Mouse (Mus musculus) heart, embryonic 13.5 days (tissue): ENCODE results near the gene Lgi4. TPM values are rescaled to one million over a fixed set of nuclear protein-coding genes. Genes with fewer than 3 reads are reported as not detected.

ENCODE experiments used
- ATAC-seq: fragments of 200-750 bp; cut with Nextera tagmentation; 2 replicates; pipeline ENCODE4 v1.8.0; 2017; ENCODE audit warnings: moderate TSS enrichment; ENCODE audit not compliant: insufficient number of reproducible peaks, low FRiP score, low TSS enrichment; ENCODE audit errors: extremely low read depth
- H3K27ac ChIP-seq: fragments of 300-500 bp; sonication (generic); replicated peaks from 2 replicates; pipeline ENCODE4 v1.5.1; 2015; ENCODE audit warnings: moderate library complexity, mild to moderate bottlenecking, inconsistent platforms
- H3K27me3 ChIP-seq: fragments of 300-500 bp; sonication (generic); replicated peaks from 2 replicates; pipeline ENCODE4 v1.6.1; 2015; ENCODE audit warnings: mild to moderate bottlenecking, inconsistent platforms
- H3K36me3 ChIP-seq: fragments of 300-500 bp; sonication (generic); 2 replicates; pipeline ENCODE4 v1.6.1; 2015; ENCODE audit warnings: mild to moderate bottlenecking, inconsistent platforms
- H3K4me1 ChIP-seq: fragments of 300-500 bp; sonication (generic); 2 replicates; pipeline ENCODE4 v1.6.1; 2015; ENCODE audit warnings: inconsistent platforms
- H3K4me2 ChIP-seq: fragments of 300-500 bp; sonication (generic); 2 replicates; pipeline ENCODE4 v1.6.1; 2015; ENCODE audit warnings: inconsistent platforms, mild to moderate bottlenecking, moderate library complexity
- H3K4me3 ChIP-seq: fragments of 300-500 bp; sonication (generic); 2 replicates; pipeline ENCODE4 v1.5.1; 2015; ENCODE audit warnings: moderate library complexity, mild to moderate bottlenecking, inconsistent platforms
- H3K9ac ChIP-seq: fragments of 300-500 bp; sonication (generic); 2 replicates; pipeline ENCODE4 v1.6.1; 2015; ENCODE audit warnings: inconsistent platforms, mild to moderate bottlenecking, moderate library complexity
- H3K9me3 ChIP-seq: fragments of 300-500 bp; sonication (generic); 2 replicates; pipeline ENCODE4 v1.6.1; 2016; ENCODE audit warnings: inconsistent platforms
- WGBS: fragments of 180-500 bp; shearing (Covaris S2); methylation state at CpG from one replicate; pipeline ENCODE4 v1.1.7; 2015; ENCODE audit warnings: mixed read lengths; 5-methylcytosine and 5-hydroxymethylcytosine counted together
- microRNA-seq: library from miRNA; unstranded; fragments of <30 nt; microRNA quantifications from one replicate; pipeline ENCODE4, GENCODE M21; 2016
- polyA plus RNA-seq: library from polyadenylated mRNA; unstranded; fragments of >200 nt; fragmentation: Nextera tagmentation; extraction: Ambion mirVana; gene quantifications from 2 replicates; pipeline ENCODE4 v1.2.1, GENCODE M21; 2015

Gene Lgi4
- polyA plus RNA-seq, 1 experiment from 2014 or later = 0.21 TPM

DNA sequence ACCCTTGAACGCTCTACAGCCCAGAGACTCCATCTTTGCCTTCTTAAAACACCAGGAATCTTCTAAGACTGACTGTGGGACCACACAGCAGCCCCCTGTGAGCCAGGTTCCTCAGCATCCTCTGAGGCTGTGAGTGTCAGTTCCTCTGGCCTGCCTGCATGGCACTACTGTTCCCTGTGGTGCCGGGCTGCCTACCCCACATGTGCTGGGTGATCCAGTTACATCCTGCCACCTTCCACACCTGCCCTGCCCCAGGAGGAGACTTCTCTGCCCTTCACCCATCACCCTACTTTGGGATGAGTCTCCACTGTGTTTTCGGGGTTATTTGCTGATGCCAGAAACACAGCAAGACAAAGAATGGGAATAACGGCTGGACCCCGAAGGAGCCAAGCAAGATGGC, 60.4 kb downstream of the Lgi4 start:
- Histone ChIP-seq H3K36me3 (no peaks in the 10 kb centered on the region), H3K27ac (no peak overlapping the region), H3K4me3 (no peak overlapping the region), H3K4me1 (peaks cover 24% of the 10 kb centered on the region), H3K9me3 (no peaks in the 10 kb centered on the region), H3K9ac (no peak overlapping the region), H3K27me3 (peaks cover 4% of the 10 kb centered on the region), H3K4me2 (no peak overlapping the region)
- no peak for ATAC-seq
- WGBS = 72% methylated on average over 5 of the region's 5 CpGs

Small RNA genes within 50 kb of the gene (microRNA-seq; reads per million reads assigned to microRNA genes)
- not detected for gene Mir7050

Other genes with a start within 250 kb of the Lgi4 start
- not detected in 2 replicates for gene Ffar2, start 235.6 kb upstream of the Lgi4 start, polyA plus RNA-seq
- gene Ffar3, start 203.2 kb upstream of the Lgi4 start, polyA plus RNA-seq = not detected in 2 replicates
- not detected in 2 replicates for gene Ffar1, start 197.8 kb upstream of the Lgi4 start, polyA plus RNA-seq
- not detected in 2 replicates for gene Cd22, start 179.0 kb upstream of the Lgi4 start, polyA plus RNA-seq
- 0.08 and 0.10 TPM in 2 replicates for gene Mag, start 144.5 kb upstream of the Lgi4 start, polyA plus RNA-seq
- gene Hamp2, start 134.7 kb upstream of the Lgi4 start, polyA plus RNA-seq = not detected in 2 replicates
- 0.71 TPM in 1 of 2 replicates, not detected in the other for gene Hamp, start 115.3 kb upstream of the Lgi4 start, polyA plus RNA-seq
- 16.8 and 17.3 TPM in 2 replicates for gene Usf2, start 102.5 kb upstream of the Lgi4 start, polyA plus RNA-seq
- gene Lsr, start 85.9 kb upstream of the Lgi4 start, polyA plus RNA-seq = 11.2 and 12.1 TPM in 2 replicates
- 1.1 and 1.4 TPM in 2 replicates for gene Fam187b, start 85.6 kb upstream of the Lgi4 start, polyA plus RNA-seq
- 35.5 and 39.2 TPM in 2 replicates for gene Fxyd5, start 16.9 kb upstream of the Lgi4 start, polyA plus RNA-seq
- gene Fxyd7, start 7.9 kb upstream of the Lgi4 start, polyA plus RNA-seq = 2.0 and 3.6 TPM in 2 replicates
- gene Fxyd1, start 2.1 kb upstream of the Lgi4 start, polyA plus RNA-seq = 1,042 and 1,184 TPM in 2 replicates
- gene Fxyd3, start 17.4 kb downstream of the Lgi4 start, polyA plus RNA-seq = 2.0 and 2.2 TPM in 2 replicates
- 2.4 and 3.6 TPM in 2 replicates for gene Hpn, start 55.9 kb downstream of the Lgi4 start, polyA plus RNA-seq
- 2.5 and 3.1 TPM in 2 replicates for gene Scn1b, start 67.7 kb downstream of the Lgi4 start, polyA plus RNA-seq
- 50.3 and 51.8 TPM in 2 replicates for gene Gramd1a, start 96.6 kb downstream of the Lgi4 start, polyA plus RNA-seq
- not detected in 2 replicates for gene Scgb2b2, start 231.2 kb downstream of the Lgi4 start, polyA plus RNA-seq
- not detected in 2 replicates for gene Scgb1b2, start 232.5 kb downstream of the Lgi4 start, polyA plus RNA-seq